Mouse (Mus musculus): ENCODE results near the gene Olfr214. TPM values are rescaled to one million over a fixed set of nuclear protein-coding genes. Genes with fewer than 3 reads are reported as not detected.

Gene Olfr214
- polyA plus RNA-seq, 1 experiment from 2014 or later = not detected

Other genes with a start within 250 kb of the Olfr214 start
- 52.2 and 54.7 TPM in 2 replicates for gene March8, start 216.2 kb upstream of the Olfr214 start, polyA plus RNA-seq (2016; fragmentation: Nextera tagmentation; extraction: Ambion mirVana)
- 0.29 and 0.53 TPM in 2 replicates for gene Alox5, start 93.1 kb upstream of the Olfr214 start, polyA plus RNA-seq (2016; fragmentation: Nextera tagmentation; extraction: Ambion mirVana)
- gene Olfr211, start 65.1 kb upstream of the Olfr214 start, polyA plus RNA-seq (2016; fragmentation: Nextera tagmentation; extraction: Ambion mirVana) = not detected in 2 replicates
- gene Olfr212, start 47.7 kb upstream of the Olfr214 start, polyA plus RNA-seq (2016; fragmentation: Nextera tagmentation; extraction: Ambion mirVana) = not detected in 2 replicates
- not detected in 2 replicates for gene Olfr213, start 15.8 kb upstream of the Olfr214 start, polyA plus RNA-seq (2016; fragmentation: Nextera tagmentation; extraction: Ambion mirVana)
- gene Gm5580, start 3.1 kb upstream of the Olfr214 start, polyA plus RNA-seq (2016; fragmentation: Nextera tagmentation; extraction: Ambion mirVana) = 0.28 and 0.68 TPM in 2 replicates
- not detected in 2 replicates for gene Olfr215, start 30.0 kb downstream of the Olfr214 start, polyA plus RNA-seq (2016; fragmentation: Nextera tagmentation; extraction: Ambion mirVana)
- gene Zfp422, start 74.8 kb downstream of the Olfr214 start, polyA plus RNA-seq (2016; fragmentation: Nextera tagmentation; extraction: Ambion mirVana) = 316 and 342 TPM in 2 replicates
- 4.2 and 4.8 TPM in 2 replicates for gene Depp1, start 96.4 kb downstream of the Olfr214 start, polyA plus RNA-seq (2016; fragmentation: Nextera tagmentation; extraction: Ambion mirVana)
- gene Rassf4, start 119.7 kb downstream of the Olfr214 start, polyA plus RNA-seq (2016; fragmentation: Nextera tagmentation; extraction: Ambion mirVana) = 17.1 and 19.9 TPM in 2 replicates
- gene Tmem72, start 162.7 kb downstream of the Olfr214 start, polyA plus RNA-seq (2016; fragmentation: Nextera tagmentation; extraction: Ambion mirVana) = 0.11 and 0.14 TPM in 2 replicates

Measured in forebrain, embryonic 12.5 days (tissue).